Mouse (Mus musculus) effector memory CD4-positive, alpha-beta T cell, adult 7 months (primary cell): ENCODE measurements around the gene Il17ra. TPM values are rescaled to one million over a fixed set of nuclear protein-coding genes. Genes with fewer than 3 reads are reported as not detected.

Source experiments
- polyA plus RNA-seq: library from polyadenylated mRNA; unstranded; fragments of 100-300 nt; shearing (Covaris generic); gene quantifications from one replicate; pipeline ENCODE4 v1.2.1, GENCODE M21; 2017

Il17ra gene
- 184 TPM for polyA plus RNA-seq

DNA sequence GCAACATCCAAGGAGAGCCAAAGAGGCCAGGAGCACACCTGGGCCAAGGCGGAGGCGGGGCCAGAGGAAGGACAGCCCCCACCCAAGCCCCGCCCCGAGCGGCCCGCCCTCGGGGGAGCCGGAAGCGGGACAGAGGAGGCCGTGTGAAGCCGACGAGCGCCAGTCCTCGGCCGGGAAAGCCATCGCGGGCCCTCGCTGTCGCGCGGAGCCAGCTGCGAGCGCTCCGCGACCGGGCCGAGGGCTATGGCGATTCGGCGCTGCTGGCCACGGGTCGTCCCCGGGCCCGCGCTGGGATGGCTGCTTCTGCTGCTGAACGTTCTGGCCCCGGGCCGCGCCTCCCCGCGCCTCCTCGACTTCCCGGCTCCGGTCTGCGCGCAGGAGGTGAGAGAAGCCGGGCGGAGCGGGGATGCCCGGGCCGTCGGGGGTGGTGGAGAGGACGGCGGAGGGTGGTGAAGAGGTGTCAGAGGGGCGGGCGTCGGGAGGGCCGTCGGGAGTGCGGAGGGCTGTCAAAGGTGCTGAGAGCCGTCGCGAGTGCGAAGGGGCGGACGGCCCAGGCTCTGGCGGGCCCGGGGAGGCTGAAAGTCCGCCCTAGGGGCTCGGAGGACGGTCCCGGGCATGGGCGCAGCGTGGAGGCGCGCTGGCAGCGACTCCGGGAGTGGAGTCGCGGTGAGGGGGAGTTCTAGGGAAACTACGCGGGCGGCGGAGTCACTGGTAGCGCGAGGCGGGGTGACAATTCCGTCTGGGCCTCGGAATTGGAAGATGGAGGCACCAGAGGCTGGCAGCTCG is at the start of gene Il17ra:
TSS of gene Il17ra (plus strand) at position 162 of the 786 bp plus-strand sequence.

DNA sequence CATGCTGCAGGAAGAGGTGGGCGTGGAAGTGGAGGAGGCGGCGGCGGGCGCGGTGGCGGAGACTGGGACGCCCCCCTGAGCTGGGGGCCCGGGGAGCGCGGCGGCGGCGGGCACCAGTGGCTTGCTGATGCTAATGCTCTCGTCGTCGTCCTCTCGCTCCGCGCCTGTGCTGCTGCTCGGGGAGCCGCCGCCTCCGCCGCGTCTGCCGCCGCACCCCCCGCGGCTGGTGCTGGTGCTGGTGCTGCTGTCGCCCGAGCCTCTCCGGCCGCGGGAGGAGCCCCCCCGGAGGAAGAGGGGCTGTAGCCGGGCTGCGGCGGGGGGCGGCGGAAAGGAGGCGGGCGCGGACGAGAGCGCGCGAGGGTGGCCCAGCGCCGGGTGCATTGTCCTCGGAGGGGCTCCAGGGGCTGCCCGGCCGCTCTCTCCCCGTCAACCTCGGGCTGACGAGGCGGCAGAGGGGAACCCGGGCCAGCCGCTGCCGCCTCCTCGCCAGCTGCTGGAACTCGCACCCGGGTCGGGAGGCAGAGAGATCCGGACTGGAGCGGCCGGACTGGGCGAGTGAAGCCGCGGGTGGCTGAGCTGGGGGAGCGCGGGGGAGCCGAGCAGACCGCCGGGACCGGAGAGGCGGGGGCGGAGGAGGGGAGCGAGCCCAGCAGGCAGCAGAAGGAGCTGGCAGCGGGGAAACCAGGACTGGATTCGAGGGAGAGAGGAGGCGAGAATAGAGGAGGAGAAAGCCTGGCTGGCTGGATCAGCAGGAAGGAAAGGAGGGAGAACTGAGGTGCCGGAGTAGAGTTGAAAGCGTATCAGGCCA is 30.5 kb downstream of the Il17ra start, which contains the start of gene Tmem121b:
TSS of gene Tmem121b (minus strand) at position 434 of the 808 bp plus-strand sequence.

DNA sequence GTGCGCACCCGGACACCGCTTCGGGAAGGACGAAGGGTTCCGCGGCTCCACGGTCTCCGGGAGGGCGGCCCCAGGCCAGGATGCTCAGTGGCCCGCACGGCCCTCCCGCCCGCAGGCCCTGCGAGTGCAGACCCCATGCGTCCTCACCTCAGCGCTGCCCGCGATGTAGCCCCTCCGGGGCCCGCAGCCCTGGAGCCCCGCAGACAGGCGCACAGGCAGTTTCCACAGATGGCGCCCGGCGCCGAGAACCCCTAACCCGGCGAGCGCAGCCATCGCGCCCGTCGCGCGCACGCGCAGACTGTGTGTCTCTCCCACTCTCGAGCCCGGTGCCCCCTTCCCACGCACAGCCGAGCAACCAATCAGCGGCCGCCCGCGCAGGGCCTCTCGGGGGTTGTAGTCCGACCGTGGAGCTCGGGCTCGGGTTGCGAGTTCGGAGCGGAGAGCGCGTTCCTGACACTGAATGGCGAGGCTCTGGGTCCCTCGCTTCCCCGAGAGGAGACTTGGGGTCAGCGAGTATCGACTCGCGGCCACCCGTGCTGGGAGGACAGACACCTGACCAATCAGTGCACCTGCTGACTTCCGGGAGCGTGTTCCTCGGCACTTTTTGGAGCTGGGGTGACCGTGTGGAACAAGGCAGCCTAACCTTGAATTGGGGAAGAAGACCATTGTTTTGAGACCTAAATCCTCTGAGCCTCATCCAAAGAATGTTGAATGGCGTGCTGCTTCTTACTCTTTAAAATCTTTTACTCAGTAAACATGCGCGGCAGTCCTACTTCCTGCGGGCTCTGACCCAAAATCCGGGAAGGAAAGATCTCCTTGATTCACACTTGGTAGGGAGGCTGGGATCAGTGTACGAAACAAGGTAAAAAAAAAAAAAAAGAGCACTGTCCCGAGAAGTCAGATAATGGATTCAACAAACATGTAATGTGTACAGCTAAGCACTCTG is 68.2 kb downstream of the Il17ra start, which contains the start of gene Hdhd5:
TSS of gene Hdhd5 (minus strand) at position 300 of the 946 bp plus-strand sequence.

Other genes starting within 250 kb of the Il17ra start
- gene D330020A13Rik, start 168.9 kb upstream of the Il17ra start, polyA plus RNA-seq: not detected
- not detected for gene B4galnt3, start 168.7 kb upstream of the Il17ra start, polyA plus RNA-seq
- 140 TPM for gene Kdm5a, start 99.1 kb upstream of the Il17ra start, polyA plus RNA-seq
- gene Ccdc77, start 98.9 kb upstream of the Il17ra start, polyA plus RNA-seq: 6.9 TPM
- 0.46 TPM for gene Tmem121b, start 30.6 kb downstream of the Il17ra start, polyA plus RNA-seq
- gene Hdhd5, start 68.1 kb downstream of the Il17ra start, polyA plus RNA-seq: 116 TPM
- gene Cecr2, start 203.1 kb downstream of the Il17ra start, polyA plus RNA-seq: 0.77 TPM